Mouse (Mus musculus) heart, postnatal 25 days (tissue): ENCODE results near the gene Mcf2l. TPM values are rescaled to one million over a fixed set of nuclear protein-coding genes. Genes with fewer than 3 reads are reported as not detected.

Experiments
- DNase-seq: peaks from one replicate; pipeline ENCODE4 v3.0.0; 2022; ENCODE audit warnings: low spot score
- intact Hi-C: fragments of 180-260 bp; cut with DNase I; formaldehyde crosslinking; loops from one replicate; pipeline ENCODE4 v1.15.1; 2025
- total RNA-seq, 2 experiments: library from RNA; stranded (reverse); gene quantifications; 2 replicates each; pipeline ENCODE4 v1.2.3; 2021

The Mcf2l gene
- total RNA-seq, 2 experiments from 2014 or later = 44.7 to 69.4 TPM

DNA sequence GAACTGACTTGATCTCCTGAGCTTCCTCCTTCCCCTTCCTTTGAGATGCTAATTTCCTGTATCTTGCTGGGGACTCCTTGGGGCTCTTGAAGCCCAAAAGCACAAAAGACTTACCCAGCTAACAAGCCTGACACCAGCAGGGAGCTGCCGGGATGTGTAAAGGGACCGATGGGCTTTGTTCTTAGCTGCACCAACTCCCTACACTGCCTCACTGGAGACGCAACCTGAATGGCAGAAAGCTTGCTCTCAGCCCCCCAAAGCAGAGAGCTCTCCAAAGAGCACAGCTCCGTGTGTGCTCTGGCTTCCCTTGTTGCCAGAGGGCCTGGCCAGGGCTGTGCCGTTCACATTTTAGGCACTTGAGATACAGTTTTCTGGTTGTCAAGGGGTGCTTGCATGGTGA, 2.1 kb upstream of the Mcf2l start:
- intact Hi-C loops = no loop called here
- no peak for DNase-seq

DNA sequence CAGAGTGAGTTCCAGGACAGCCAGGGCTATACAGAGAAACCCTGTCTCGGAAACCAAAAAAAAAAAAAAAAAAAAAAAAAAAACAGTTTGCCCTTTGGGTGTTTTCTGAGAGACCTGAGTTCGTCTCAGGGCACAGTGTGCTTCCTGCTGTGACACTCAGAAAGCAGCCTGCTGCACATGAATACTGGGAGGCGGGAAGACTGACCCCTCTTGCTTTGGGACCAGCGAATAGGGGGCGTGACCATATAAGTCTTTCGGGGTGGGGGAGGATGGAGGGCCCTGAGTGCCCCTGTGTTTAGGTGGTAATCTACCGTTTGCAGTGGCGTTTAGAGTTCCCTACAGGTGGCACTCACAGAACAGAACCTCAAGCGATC, 636 bp upstream of the Mcf2l start:
- intact Hi-C loops = no loop called here
- no peak for DNase-seq

DNA sequence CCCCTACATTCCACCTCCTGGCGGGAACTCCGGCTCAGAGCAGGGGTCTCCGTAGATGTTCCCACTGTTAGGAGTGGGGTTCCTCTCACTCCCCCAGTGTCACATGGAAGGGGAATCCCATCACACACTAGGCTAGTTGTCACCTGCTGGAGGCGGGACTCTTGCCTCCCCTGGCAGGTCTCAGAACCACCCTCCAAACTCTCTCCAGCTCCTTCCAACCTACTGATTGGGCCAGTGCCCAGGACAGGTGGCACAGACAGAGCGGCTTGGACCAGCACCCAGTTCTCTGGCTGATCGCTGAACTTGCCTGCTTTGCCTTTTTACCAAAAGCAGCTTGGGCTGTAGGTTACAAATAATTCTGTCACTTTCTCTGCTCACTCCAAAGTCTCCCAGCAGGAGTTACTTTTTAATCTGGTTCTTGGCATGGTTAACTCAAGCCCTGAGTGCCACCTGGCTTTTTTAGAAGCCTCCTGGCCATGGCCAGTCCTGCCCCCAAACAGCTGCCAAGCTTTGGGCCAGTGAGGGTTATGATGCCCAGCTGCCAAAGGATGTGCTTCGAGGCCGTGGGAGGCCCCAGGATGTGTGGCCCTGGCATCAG, 687 bp downstream of the Mcf2l start:
- intact Hi-C loops = no loop called here
- no peak for DNase-seq

DNA sequence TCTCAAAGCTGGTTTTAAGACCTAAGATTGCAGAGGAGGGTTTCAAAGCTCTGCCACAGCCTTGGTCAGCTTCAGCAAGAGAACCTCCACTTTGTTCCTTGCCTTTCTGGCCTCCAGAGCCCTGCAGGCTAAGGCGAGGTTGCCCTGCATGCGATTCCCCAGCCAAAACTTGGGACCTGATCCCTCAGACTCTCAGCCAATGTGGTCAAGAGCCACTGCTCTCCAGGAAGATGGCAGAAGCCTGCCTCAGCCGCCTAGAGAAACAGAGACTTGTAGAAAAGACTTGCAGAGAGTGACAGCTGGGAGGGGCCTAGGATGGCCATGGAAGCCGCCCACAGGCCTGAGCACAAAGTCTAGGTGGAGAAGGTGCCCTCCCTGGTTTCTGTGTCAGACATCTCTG, 1.4 kb downstream of the Mcf2l start:
- DNase-seq = no peak
- intact Hi-C loops = no loop called here

DNA sequence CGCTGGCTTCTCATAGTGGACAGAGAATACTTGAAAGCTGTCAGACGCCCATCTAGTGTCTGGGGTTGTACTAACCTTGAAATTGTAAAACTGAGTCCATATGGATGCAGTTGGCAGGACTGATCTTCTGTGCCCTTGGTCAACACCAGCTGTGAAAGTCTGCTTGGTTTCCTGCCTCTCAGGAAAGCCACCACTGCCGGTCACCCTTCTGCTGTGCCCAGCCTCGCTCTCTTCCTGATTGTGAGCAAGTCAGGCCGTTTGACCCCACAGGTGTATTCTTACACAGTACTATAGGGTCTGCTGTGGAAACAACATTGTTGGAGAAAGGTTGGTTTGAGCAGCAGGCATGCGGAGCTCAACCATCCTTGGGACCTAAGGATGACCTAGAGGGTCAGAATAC, 3.5 kb downstream of the Mcf2l start:
- intact Hi-C loops = no loop called here

DNA sequence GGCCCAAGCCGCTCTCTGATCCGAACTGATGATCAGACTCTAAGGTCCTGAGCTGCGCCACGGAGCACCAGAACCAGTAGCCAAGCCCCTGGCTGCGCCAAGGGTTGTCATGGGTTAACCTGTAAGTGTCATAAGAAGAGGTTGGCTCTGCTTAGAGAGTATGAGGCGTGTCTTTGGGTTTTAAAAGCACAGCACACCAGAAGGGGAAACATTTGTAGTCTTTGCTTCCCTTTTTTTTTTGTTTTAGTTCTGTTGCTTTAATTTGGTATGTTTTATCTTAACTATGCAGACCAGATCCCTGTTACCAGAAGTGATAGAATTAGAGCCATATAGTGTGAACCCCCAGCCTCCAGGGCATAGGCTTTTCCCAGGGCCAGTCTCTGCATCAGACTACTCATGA, 6.6 kb downstream of the Mcf2l start:
- no peak for DNase-seq

More for the DNA sequence above, 3.5 kb downstream of the Mcf2l start:
- DNase-seq = no peak

DNA sequence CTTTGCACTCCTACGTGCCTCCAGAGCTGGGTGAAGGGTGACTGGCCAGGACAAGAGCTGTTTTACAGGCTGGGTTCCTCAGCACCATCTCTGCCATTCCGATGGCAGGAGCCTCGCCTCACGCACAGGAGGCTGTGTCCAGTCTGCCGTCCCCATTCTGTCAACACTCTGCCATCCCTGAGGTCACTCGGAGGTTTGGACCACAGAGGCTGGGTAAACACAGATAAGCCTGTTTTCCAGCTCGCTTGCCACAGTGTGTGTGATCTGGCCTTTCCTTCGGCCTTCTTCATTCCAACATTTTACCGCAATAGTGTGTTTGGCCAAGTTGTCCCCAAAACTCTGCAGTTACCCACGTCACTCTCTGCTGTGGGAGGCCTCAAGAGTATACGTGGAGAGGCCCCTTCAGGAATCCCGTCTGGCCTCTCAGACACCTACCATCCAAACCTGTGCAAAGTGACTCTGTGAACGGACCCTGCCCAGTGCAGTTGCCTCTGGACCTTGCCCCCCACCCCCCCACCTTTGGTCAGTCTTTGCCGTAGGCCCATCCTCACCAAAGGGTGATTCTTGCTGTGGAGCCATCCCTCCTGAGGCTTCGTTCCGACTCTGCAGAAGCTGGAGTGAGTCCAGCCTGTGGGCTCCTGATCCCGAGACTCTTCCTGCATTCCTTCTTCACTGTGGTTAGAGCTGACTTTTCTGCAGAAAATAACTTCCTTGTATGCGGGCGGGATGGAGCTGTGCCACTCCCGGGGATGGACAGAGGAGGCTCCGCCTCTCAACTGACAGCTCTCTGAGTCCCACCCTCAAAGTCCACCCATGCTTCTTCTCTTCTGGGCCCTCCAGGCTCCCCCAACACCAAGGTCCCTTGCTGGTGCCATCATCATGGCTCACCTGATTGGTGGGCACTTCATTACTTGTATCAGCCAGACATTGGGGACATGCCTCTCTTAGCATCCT, 9.7 kb downstream of the Mcf2l start:
- intact Hi-C loops = no loop called here
- DNase-seq = no peak

More for the DNA sequence above, 6.6 kb downstream of the Mcf2l start:
- intact Hi-C loops = no loop called here

DNA sequence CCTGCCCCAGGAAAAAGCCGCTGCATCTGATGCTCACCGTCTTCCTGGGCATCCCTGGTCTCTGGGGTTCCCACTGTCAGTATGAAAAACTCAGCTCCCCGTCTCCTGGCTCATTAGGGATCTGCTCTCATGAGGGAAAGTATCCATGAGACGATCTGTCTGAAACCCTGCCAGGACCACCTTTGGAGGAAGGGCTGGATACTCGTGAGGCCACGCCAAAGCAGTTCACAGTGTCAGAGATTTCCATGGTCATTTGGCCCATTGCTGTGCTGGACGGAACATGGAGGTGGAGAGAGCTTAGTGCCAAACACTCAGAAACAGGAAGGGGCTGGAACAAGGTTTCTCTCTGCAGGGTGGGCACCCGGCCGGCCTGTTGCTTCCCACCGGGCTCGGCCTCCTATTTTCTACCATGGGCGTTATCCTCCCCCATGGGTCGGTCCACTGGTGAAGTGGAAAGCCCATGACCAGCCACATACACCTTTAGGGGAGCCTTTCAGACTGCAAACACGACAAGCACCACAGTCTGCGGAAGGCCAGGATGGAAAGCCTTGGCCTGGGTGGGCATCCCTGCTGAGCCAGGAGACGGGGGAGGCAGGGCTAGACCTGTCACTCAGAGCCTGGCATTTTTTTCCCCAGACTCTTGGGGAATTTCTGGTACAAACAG, 14.3 kb downstream of the Mcf2l start:
- intact Hi-C loops = no loop called here
- DNase-seq = no peak

DNA sequence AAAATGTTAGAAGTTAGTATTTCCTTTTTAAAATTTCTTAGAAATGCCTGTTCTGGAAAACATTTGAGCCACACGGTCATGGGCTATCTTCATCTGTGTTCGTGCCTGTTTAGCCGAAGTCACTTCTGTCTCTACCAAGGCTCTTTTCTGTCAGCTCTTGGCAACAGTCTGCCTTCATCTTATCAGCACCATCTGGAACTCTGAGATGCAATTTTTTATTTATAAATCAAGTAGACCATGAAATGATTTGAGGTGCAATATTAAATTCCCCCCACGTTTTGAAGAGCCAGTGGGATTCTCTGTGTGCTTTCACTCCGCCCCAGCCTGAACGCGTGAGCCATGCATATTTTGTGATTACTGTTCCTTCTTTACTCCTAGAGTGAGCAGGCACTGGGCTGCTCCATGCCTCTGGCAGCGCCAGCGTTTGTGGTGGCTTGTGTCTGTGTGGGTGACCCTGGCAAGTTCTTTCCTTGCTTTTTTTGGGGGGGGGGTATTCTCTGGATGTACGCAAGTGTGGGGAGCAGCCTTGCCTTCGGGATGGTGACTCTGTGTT, 15.5 kb downstream of the Mcf2l start:
- no peak for DNase-seq
- intact Hi-C loops = no loop called here

DNA sequence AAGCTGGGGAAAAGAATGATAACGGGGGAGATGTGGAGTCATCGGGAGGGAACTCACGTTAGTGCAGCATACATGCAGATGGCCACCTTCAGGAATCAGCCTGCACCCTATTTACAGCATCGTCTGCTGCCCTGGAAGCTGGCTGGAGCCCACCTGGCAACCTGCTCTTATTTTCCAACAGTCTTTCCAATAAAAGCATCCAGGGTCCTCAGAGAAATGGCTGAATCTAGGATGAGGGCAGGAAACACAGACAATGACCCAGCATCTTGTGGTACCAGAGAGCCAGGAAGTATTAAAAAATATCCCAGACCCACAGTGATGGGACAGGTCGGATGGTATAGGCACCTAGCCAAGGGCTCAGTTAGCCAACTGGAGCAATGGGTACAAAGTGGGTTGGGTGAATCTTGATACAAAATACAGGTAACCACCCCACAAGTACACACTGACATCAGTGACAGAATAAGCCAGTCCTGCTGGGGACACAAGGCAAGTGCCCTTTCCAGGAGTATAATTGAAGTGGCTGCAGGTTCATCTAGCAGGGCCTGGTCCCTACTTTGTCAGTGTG, 19.4 kb downstream of the Mcf2l start:
- DNase-seq = no peak
- intact Hi-C loops = loop anchor here (5.0 to 10.0 kb wide), 3 partner anchors 104 to 322 kb away; partner anchors contain the start of genes Cul4a and Pcid2

DNA sequence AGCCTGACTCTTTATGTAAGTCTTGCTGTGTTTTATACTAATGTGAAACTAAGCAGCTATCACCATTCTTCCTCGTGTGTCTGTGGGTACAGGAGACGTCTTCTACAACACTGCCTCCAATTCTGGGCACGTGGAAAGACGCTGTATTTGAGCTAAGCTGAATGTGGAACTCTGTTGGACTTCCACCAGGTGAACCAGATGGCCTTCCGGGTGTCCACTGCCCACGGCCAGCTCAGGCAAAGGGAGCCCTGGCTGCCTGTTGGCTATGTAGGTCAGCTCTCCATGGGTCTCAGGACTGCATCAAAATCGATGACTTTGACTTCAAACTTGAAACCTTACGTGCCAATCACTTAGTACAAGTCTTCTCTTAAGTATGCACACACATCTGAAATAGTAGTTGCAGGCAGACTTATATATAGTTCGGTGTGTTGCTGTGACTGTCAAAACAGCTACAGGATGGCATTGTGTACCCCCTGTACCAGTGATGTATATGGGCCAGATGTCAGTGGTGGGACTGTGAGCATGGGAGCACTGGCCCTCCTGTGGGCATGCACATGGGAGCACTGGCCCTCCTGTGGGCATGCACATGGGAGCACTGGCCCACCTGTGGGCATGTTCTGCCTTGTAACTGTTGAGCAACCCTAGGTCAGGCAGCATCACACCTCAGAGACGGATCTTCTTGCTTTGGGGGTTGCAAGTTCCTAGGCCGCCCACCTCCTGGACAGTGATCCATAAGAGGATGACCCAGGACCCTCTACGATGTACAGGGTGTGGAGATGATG, 20.4 kb downstream of the Mcf2l start:
- no peak for DNase-seq

DNA sequence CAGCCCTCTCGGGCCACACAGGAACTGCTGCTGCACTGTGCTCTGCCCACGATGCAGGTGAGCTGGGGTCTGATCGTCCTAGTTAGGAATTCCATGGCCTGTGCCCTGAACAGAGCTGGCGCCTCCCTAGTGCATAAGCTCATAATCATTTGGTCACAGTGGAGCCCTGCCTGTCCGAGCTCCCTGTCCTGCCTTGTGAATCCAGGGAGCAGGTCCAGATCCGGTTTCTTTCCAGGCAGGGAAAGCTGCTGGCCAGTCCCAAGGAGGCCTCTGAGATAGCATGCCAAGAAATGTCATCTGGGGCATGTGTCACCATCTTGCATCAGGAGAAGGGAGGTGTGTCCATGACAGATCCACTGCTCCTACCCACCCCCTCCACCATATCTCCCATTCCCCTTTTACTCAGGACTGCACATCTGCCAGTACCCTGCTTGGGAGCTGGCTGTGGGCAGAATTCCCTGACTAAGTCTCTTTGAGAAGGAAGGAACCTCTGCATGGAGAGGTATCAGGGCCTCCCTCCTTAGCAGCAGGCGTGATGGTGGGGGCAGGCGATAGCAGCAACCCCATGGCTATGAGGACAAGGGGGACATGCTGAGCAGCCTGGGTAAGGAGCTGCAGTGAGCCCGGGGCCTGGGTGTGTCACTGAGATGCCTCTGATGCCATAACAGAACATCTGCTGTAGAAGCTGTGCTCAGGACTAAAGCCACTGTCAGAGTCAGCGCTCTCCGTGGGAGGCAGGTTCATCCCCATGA, 21.4 kb downstream of the Mcf2l start:
- no peak for DNase-seq
- intact Hi-C loops = loop anchor here (5.0 to 10.0 kb wide), 4 partner anchors 82 to 320 kb away; partner anchors contain the start of genes Cul4a and Pcid2

More for the DNA sequence above, 20.4 kb downstream of the Mcf2l start:
- intact Hi-C loops = loop anchor here (5.0 to 10.0 kb wide), 3 partner anchors 103 to 321 kb away; partner anchors contain the start of genes Cul4a and Pcid2

DNA sequence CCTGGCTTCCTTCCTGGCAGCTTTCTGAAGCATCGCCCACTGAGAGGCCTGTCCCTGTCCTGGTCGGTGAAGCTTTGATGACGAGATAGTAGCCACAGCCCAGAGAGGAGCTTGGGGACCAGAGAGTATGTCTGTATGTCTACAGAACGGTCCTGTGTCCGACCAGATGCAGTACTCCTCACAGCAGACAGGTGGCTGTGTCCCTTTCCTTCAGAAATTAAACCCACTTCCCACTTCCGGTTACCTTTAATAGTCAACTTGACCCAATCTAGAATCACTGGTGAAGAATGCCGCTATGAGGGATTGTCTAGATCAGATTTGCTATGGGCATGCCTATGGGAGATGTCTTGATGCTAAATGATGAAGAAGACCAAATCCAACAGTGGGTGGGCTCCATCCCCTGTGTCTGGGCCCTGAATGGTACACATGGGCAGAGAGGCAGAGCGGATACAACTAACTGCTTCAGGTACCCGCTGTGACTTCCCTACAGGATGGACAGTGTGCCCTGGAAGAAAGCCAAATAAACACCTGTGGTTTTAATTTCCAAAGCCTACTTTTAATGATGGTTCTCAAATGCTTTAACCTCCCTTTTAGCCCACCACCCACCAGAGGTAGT, 22.0 kb downstream of the Mcf2l start:
- no peak for DNase-seq
- intact Hi-C loops = loop anchor here (5.0 to 10.0 kb wide), 3 partner anchors 82 to 319 kb away; partner anchors contain the start of genes Cul4a and Pcid2

DNA sequence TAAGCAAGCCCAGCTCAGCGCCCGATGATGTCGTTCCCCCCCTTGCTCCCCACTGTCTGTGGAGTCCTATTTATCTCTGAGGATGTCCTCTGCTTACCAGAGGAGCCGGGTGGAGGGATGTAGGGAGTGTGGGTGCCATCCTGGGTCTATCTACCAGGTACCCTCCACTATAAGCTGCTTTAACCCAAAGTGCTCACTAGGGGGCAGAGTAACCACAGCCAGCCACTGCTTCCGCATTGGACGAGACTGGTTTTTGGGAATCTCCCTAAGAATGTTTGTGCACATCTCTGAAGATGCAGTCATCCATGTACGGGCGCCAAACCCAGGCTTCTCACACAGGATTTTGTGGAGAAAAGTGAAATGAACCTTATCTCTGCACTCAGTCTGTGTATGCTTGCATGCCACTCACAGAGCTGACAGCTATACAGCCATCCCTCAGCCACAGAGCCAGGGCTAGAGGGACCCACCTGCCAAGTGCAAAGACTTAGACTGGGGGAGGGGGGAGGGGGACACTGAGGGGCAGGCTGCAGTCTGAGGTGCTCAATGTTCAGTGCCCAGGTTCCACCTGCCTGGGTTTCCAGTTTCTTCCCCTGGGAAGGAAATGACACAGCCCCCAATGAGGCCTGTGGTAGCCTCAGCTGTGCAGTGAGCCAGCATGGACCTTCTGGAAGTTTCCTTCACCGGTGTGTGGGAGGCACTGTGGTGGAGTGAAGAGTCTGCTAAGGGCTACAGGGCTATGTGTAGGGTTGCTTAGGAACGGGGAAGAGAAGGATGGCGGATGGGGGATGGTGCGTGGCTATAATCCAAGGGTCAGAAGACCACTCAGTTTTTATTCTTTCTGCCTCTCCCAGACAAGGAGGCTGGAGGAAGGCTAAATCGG, 23.1 kb downstream of the Mcf2l start:
- DNase-seq = no peak
- intact Hi-C loops = loop anchor here (1.0 to 10.0 kb wide), 4 partner anchors 30 to 318 kb away; partner anchors contain the start of genes Cul4a and Pcid2

DNA sequence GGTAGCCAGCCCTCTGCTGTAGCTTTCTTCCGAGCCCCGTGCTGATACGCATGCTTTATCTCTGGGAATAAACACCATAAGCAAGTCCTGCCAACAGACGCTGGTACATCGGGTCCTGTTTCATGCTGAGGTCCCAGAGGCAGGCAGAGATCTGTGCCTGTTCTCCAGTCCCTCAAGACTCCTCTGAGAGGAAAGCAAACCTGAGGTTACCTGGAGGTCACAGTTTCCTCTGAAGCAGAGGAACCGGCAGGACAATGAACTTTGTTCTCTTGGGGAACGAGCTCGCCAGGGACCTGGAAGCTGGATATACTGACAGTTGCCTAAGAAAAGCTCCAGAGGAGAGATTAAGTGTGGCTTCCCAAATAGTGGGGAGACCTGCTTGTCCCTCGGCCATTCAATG, 24.2 kb downstream of the Mcf2l start:
- intact Hi-C loops = loop anchor here (1.0 to 10.0 kb wide), 4 partner anchors 28 to 317 kb away; partner anchors contain the start of genes Cul4a and Pcid2

DNA sequence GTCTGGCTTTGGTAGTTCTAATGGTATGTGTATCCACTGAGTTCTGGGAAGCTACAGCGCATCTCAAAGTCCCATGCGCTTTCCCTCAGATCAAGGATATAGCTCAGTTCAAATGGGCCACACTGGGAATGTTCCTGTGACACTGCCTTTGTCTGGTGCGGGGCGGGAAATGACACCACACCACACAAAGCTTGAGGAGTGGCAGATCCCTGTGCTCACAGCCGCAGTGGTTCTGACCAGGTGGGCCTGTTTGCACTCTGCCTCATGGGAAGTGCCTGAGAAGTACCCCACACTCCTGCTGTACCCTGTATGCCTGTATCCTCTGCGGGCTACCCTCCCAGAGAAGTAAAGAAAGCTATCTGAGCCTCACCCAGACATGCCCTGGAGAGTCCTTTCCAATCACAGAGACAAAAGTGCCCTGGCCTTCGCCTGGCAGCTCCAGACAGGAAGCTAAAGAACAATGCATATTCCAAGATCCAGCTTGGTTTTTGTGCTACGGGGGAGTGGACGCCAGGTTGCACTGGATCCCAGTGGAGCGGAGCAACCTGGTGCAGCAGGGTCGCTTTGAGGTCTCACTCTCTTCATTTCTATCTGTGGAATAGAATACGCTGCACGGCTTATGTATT, 30.3 kb downstream of the Mcf2l start:
- intact Hi-C loops = no loop called here
- DNase-seq = no peak

More for the DNA sequence above, 24.2 kb downstream of the Mcf2l start:
- peak; percentile 36 for DNase-seq
